Mouse (Mus musculus) hindbrain, embryonic 12.5 days (tissue): Measurements from ENCODE around the gene Pdxk. TPM values are rescaled to one million over a fixed set of nuclear protein-coding genes. Genes with fewer than 3 reads are reported as not detected.

Source experiments
- ATAC-seq: fragments of 200-750 bp; cut with Nextera tagmentation; 2 replicates; pipeline ENCODE4 v1.8.0; 2017; ENCODE audit warnings: moderate TSS enrichment; ENCODE audit not compliant: low FRiP score
- H3K27ac ChIP-seq: fragments of 300-500 bp; sonication (generic); 2 replicates; pipeline ENCODE4 v1.5.1; 2016; ENCODE audit warnings: mild to moderate bottlenecking
- H3K27me3 ChIP-seq: fragments of 300-500 bp; sonication (generic); 2 replicates; pipeline ENCODE4 v1.6.1; 2016; ENCODE audit warnings: mild to moderate bottlenecking
- H3K36me3 ChIP-seq: fragments of 300-500 bp; sonication (generic); 2 replicates; pipeline ENCODE4 v1.6.1; 2016; ENCODE audit warnings: mild to moderate bottlenecking
- H3K4me1 ChIP-seq: fragments of 300-500 bp; sonication (generic); 2 replicates; pipeline ENCODE4 v1.6.1; 2016
- H3K4me2 ChIP-seq: fragments of 300-500 bp; sonication (generic); replicated peaks from 2 replicates; pipeline ENCODE4 v1.6.1; 2016; ENCODE audit warnings: mild to moderate bottlenecking
- H3K4me3 ChIP-seq: fragments of 300-500 bp; sonication (generic); 2 replicates; pipeline ENCODE4 v1.5.1; 2016; ENCODE audit warnings: mild to moderate bottlenecking
- H3K9ac ChIP-seq: fragments of 300-500 bp; sonication (generic); 2 replicates; pipeline ENCODE4 v1.6.1; 2016; ENCODE audit warnings: mild to moderate bottlenecking, moderate library complexity
- H3K9me3 ChIP-seq: fragments of 300-500 bp; sonication (generic); replicated peaks from 2 replicates; pipeline ENCODE4 v1.6.1; 2016; ENCODE audit warnings: mild to moderate bottlenecking
- WGBS: fragments of 180-500 bp; shearing (Covaris S2); methylation state at CpG from one replicate; pipeline ENCODE4 v1.1.7; 2016; 5-methylcytosine and 5-hydroxymethylcytosine counted together
- polyA plus RNA-seq: library from polyadenylated mRNA; unstranded; fragments of >200 nt; fragmentation: Nextera tagmentation; extraction: Ambion mirVana; gene quantifications from 2 replicates; pipeline ENCODE4 v1.2.1, GENCODE M21; 2016

The Pdxk gene
- polyA plus RNA-seq, 1 experiment from 2014 or later = 13.0 TPM

GRCm38 (mm10) chr10:78457495-78458347, 7.1 kb downstream of the Pdxk start:
- H3K27ac ChIP-seq = no peak overlapping the region
- peak; percentile 27; the same call in 1 of the 2 replicates for ATAC-seq

DNA sequence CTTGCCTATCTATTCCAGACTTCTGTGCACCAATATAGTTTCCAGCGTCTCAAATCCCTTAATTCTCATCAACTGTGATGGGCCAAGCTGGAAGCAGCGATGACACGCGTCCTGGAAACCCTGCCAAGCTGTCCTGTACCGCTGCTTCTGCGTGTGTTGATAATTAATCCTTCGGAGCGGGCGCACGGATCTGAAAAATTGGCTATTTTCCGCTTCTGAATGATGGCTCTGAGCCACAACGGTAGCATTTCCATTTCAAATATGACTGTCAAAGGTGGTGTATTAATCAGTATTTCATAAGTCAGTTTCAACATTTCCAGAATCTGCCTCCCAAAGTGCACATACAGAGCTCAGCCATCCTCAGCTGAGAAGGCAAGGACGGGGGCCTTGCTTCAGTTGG, 8.1 kb downstream of the Pdxk start:
- Histone ChIP-seq H3K27me3 (no peaks in the 10 kb centered on the region), H3K9ac (no peak overlapping the region), H3K27ac (no peak overlapping the region), H3K4me3 (no peak overlapping the region), H3K36me3 (no peaks in the 10 kb centered on the region), H3K4me2 (no peak overlapping the region), H3K9me3 (no peaks in the 10 kb centered on the region), H3K4me1 (peaks cover 21% of the 10 kb centered on the region)
- ATAC-seq = no peak
- 86% methylated on average over 13 of the region's 13 CpGs for WGBS

More at GRCm38 (mm10) chr10:78457495-78458347, 7.1 kb downstream of the Pdxk start:
- H3K4me3 ChIP-seq = no peak overlapping the region
- peaks cover 16% of the 10 kb centered on the region for H3K4me1 ChIP-seq
- no peaks in the 10 kb centered on the region for H3K27me3 ChIP-seq
- no peaks in the 10 kb centered on the region for H3K36me3 ChIP-seq
- no peaks in the 10 kb centered on the region for H3K9me3 ChIP-seq
- no peak overlapping the region; the same call in 1 of the 2 replicates for H3K4me2 ChIP-seq
- no peak overlapping the region for H3K9ac ChIP-seq
- WGBS = 31% methylated on average over 10 of the region's 10 CpGs

GRCm38 (mm10) chr10:78452641-78453040, 12.1 kb downstream of the Pdxk start:
- H3K27me3 ChIP-seq = no peaks in the 10 kb centered on the region
- 0 out of 2 replicates have a peak overlapping the region, but pooled peaks have one; percentile 0 for H3K9ac ChIP-seq
- ATAC-seq = no peak
- H3K36me3 ChIP-seq = peaks cover 10% of the 10 kb centered on the region; the same call in 1 of the 2 replicates
- no peak overlapping the region for H3K4me2 ChIP-seq
- no peak overlapping the region for H3K4me3 ChIP-seq
- 28% methylated on average over 4 of the region's 4 CpGs for WGBS
- no peaks in the 10 kb centered on the region for H3K9me3 ChIP-seq
- H3K27ac ChIP-seq = no peak overlapping the region
- peaks cover 13% of the 10 kb centered on the region for H3K4me1 ChIP-seq

DNA sequence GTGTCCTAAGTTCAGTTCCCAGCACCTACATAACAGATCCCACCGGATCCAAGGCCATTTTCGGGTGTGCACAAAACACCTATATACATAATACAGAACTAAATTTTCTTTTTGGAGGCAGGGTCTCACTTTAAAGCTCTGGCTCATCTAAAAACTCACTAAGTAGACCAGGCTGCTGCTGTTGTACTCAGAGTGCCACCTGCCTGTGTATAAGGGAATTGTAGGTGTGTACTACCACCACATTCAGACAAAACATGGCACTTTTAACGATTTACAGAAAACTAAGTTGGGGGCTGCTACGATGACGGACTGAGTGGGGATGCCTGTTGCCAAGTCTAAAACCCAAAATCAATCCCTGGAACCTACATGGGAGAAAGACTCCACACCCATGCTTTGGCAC, 14.0 kb downstream of the Pdxk start:
- Histone ChIP-seq H3K36me3 (peaks cover 21% of the 10 kb centered on the region; the same call in 1 of the 2 replicates), H3K9ac (no peak overlapping the region), H3K4me1 (peaks cover 10% of the 10 kb centered on the region; the same call in 1 of the 2 replicates), H3K4me2 (no peak overlapping the region), H3K27me3 (no peaks in the 10 kb centered on the region), H3K4me3 (no peak overlapping the region), H3K9me3 (no peaks in the 10 kb centered on the region), H3K27ac (no peak overlapping the region)
- ATAC-seq = no peak
- 91% methylated on average over 5 of the region's 5 CpGs for WGBS

DNA sequence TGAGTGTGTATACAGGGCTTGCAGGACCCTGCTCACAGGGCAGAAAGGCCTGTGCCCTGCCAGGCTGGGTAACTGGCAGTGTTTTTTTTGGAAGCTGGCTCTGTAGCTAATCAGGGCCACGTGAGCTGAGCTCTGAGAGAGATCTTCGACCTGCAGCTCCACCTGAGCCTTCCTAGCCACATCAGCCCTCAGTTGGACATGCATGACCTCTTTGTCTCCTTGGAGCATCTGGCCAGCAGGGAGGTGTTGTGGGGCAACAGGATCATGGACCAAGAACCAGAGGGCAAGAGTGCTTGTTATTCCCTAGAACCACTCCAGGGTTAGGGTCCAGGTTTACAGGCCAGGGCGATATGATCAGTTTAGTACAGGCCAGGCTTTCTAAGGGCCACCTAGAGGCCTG, 17.4 kb downstream of the Pdxk start:
- ATAC-seq = no peak
- no peak overlapping the region for H3K4me3 ChIP-seq
- H3K9me3 ChIP-seq = no peaks in the 10 kb centered on the region
- no peak overlapping the region for H3K9ac ChIP-seq
- WGBS = 85% methylated on average over 3 of the region's 3 CpGs
- peaks cover 26% of the 10 kb centered on the region; the same call in 1 of the 2 replicates for H3K36me3 ChIP-seq
- H3K27me3 ChIP-seq = no peaks in the 10 kb centered on the region
- no peak overlapping the region for H3K27ac ChIP-seq
- H3K4me1 ChIP-seq = 0 out of 2 replicates have a peak, but pooled peaks cover 2% of the 10 kb centered on the region
- no peak overlapping the region for H3K4me2 ChIP-seq

DNA sequence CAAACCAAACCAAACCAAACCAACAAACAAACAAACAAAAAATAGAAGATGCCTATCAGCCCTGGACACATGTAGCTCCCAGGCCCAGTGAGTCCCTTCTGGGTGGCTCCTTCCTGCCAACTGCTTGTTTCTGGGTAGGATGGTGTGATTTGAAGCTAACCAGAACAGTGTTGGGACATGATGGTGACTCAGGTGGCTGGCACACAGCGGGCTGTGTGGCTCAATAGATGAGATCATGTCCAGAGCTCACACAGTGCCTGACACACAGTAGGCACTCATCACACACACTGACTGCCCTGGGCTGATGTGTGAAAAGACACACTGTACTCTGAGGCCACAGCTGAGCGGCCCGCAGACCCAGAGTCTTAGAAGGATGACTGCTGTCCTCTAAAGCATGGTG, 18.6 kb downstream of the Pdxk start:
- 92% methylated on average over 3 of the region's 3 CpGs for WGBS
- Histone ChIP-seq H3K36me3 (peaks cover 26% of the 10 kb centered on the region; the same call in 1 of the 2 replicates), H3K4me1 (no peaks in the 10 kb centered on the region)

DNA sequence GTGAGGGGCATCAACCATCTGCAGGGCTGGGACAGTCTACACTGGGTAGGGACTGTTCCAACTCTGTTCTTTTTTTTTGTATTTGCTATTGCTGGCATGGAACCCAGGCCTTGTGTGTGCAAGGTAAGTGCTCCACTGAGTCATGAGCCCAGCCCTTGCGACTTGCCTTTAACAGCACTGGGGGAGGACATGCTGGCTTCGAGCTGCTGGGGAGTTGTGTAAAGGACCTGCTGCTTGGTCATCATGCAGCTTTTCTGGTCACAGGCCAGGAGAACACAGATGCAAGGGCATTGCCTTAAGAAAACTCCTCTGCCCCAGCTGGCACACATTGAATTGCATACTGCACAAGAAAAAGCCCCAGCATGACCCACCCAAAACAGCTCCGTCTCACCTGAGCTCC, 22.5 kb downstream of the Pdxk start:
- H3K4me3 ChIP-seq = no peak overlapping the region
- H3K9ac ChIP-seq = no peak overlapping the region
- H3K4me1 ChIP-seq = no peaks in the 10 kb centered on the region
- no peak for ATAC-seq
- H3K27me3 ChIP-seq = no peaks in the 10 kb centered on the region
- H3K4me2 ChIP-seq = no peak overlapping the region
- 94% methylated on average over 3 of the region's 3 CpGs for WGBS
- H3K36me3 ChIP-seq = 0 out of 2 replicates have a peak, but pooled peaks cover 12% of the 10 kb centered on the region
- no peaks in the 10 kb centered on the region for H3K9me3 ChIP-seq
- no peak overlapping the region for H3K27ac ChIP-seq

More for the DNA sequence above, 18.6 kb downstream of the Pdxk start:
- ATAC-seq = no peak
- Histone ChIP-seq H3K9me3 (no peaks in the 10 kb centered on the region), H3K4me3 (no peak overlapping the region), H3K27ac (no peak overlapping the region), H3K9ac (no peak overlapping the region), H3K4me2 (no peak overlapping the region), H3K27me3 (no peaks in the 10 kb centered on the region)

- no peak overlapping the region for H3K4me3 ChIP-seq
- H3K4me2 ChIP-seq = no peak overlapping the region
- 0 out of 2 replicates have a peak, but pooled peaks cover 10% of the 10 kb centered on the region for H3K36me3 ChIP-seq
- H3K27me3 ChIP-seq = no peaks in the 10 kb centered on the region
- no peak overlapping the region for H3K27ac ChIP-seq
- 84% methylated on average over 5 of the region's 5 CpGs for WGBS
- no peak for ATAC-seq
- no peak overlapping the region for H3K9ac ChIP-seq
- H3K4me1 ChIP-seq = no peaks in the 10 kb centered on the region
- no peaks in the 10 kb centered on the region for H3K9me3 ChIP-seq
Observed at GRCm38 (mm10) chr10:78441606-78442005, 23.2 kb downstream of the Pdxk start.

GRCm38 (mm10) chr10:78440812-78441211, 24.0 kb downstream of the Pdxk start:
- ATAC-seq = no peak
- WGBS = 67% methylated on average over 9 of the region's 9 CpGs
- no peak overlapping the region for H3K27ac ChIP-seq
- H3K4me2 ChIP-seq = no peak overlapping the region
- no peaks in the 10 kb centered on the region for H3K27me3 ChIP-seq
- H3K4me3 ChIP-seq = no peak overlapping the region
- H3K36me3 ChIP-seq = 0 out of 2 replicates have a peak, but pooled peaks cover 4% of the 10 kb centered on the region
- no peak overlapping the region for H3K9ac ChIP-seq
- H3K4me1 ChIP-seq = no peaks in the 10 kb centered on the region
- no peaks in the 10 kb centered on the region for H3K9me3 ChIP-seq

GRCm38 (mm10) chr10:78439990-78440389, 24.8 kb downstream of the Pdxk start:
- ATAC-seq = no peak
- no peak overlapping the region for H3K9ac ChIP-seq
- H3K4me1 ChIP-seq = no peaks in the 10 kb centered on the region
- WGBS = 85% methylated on average over 7 of the region's 7 CpGs
- no peak overlapping the region for H3K4me2 ChIP-seq
- H3K27me3 ChIP-seq = no peaks in the 10 kb centered on the region
- H3K9me3 ChIP-seq = no peaks in the 10 kb centered on the region
- no peak overlapping the region for H3K4me3 ChIP-seq
- no peaks in the 10 kb centered on the region for H3K36me3 ChIP-seq
- no peak overlapping the region for H3K27ac ChIP-seq

DNA sequence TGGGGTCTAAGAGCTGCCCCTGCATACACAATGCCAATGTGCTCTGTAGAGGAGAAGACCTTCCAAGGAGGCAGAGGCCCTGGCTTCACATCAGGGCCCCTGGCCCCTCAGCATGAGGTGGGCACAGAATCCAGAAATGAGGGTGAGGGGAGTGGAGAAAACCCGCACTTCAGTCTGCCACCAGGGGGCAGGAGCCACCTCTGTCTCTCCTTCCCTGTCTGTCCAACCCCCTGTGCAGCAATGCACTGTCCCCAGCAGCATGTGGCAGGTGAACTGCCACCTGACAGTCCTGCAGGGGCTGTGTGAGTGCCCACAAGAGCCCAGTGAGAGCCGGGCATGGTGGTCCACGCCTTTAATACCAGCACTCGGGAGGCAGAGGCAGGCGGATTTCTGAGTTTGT, 25.2 kb downstream of the Pdxk start:
- Histone ChIP-seq H3K9ac (no peak overlapping the region), H3K27me3 (no peaks in the 10 kb centered on the region), H3K4me3 (no peak overlapping the region), H3K27ac (no peak overlapping the region), H3K36me3 (no peaks in the 10 kb centered on the region), H3K4me2 (no peak overlapping the region), H3K4me1 (no peaks in the 10 kb centered on the region), H3K9me3 (no peaks in the 10 kb centered on the region)
- 57% methylated on average over 5 of the region's 5 CpGs for WGBS
- ATAC-seq = no peak

- WGBS = 19% methylated on average over 5 of the region's 5 CpGs
- 0 out of 2 replicates have a peak, but pooled peaks have one; percentile 17 for ATAC-seq
Observed at GRCm38 (mm10) chr10:78438094-78438493, 26.7 kb downstream of the Pdxk start.

More at GRCm38 (mm10) chr10:78438094-78438493, 26.7 kb downstream of the Pdxk start:
- Histone ChIP-seq H3K9ac (no peak overlapping the region), H3K4me3 (no peak overlapping the region), H3K27me3 (no peaks in the 10 kb centered on the region), H3K4me2 (no peak overlapping the region), H3K9me3 (no peaks in the 10 kb centered on the region), H3K36me3 (no peaks in the 10 kb centered on the region), H3K27ac (0 out of 2 replicates have a peak overlapping the region, but pooled peaks have one; percentile 5), H3K4me1 (no peaks in the 10 kb centered on the region)
